In genomic region chr16:15194926-15195711, GRCm38 (mm10) we compare ENCODE assay signal across 9 mouse cellular contexts.
A peak's percentile ranks its signal among the peaks of the same experiment; 100 is the strongest.
DNase-seq lines count a peak whose midpoint lies in the region; ATAC-seq and TF ChIP-seq lines count a peak whose summit lies in the region.
"Had no signal": no experiment of that assay in that cellular context is flagged by ENCODE, and none has a peak within 500 bp of the region (broad histone marks: within the 10 kb centered on the region; RNA-seq: fewer than 3 reads in every experiment).

No protein-coding gene starts in this region.

- H3K4me2 ChIP-seq in forebrain, postnatal 0 days (ENCODE audit: low read depth): no peak overlapping the region
- H3K4me2 ChIP-seq in heart, embryonic 12.5 days: no peak overlapping the region
- no peak overlapping the region for H3K4me2 ChIP-seq in stomach, postnatal 0 days (replicated peaks; ENCODE audit: low read depth)
- H3K4me2 ChIP-seq: neural tube, embryonic 13.5 days had no signal

- 70% methylated on average over 6 of the region's 6 CpGs for WGBS in forebrain, embryonic 10.5 days
- WGBS in forebrain, postnatal 0 days: 66% methylated on average over 6 of the region's 6 CpGs
- WGBS in heart, embryonic 12.5 days: 50% methylated on average over 6 of the region's 6 CpGs
- WGBS in stomach, postnatal 0 days: 27% methylated on average over 6 of the region's 6 CpGs

- 0 out of 2 replicates have a peak, but pooled peaks cover 4% of the 10 kb centered on the region for H3K4me1 ChIP-seq in forebrain, embryonic 10.5 days
- H3K4me1 ChIP-seq in forebrain, postnatal 0 days (ENCODE audit: insufficient read depth): no peaks in the 10 kb centered on the region
- H3K4me1 ChIP-seq in brown adipose tissue, adult 24 weeks (ENCODE audit: control insufficient read depth, insufficient read depth, insufficient read length, low read length): peaks cover 6% of the 10 kb centered on the region; the same call in 1 of the 2 replicates
- H3K4me1 ChIP-seq in heart, embryonic 12.5 days (replicated peaks): peaks cover 23% of the 10 kb centered on the region
- no peaks in the 10 kb centered on the region; the same call in 1 of the 2 replicates for H3K4me1 ChIP-seq in stomach, postnatal 0 days (replicated peaks; ENCODE audit: control insufficient read depth, insufficient read depth)

- H3K27ac ChIP-seq in forebrain, embryonic 10.5 days: peak overlapping the region; percentile 44; the same call in 1 of the 2 replicates
- H3K27ac ChIP-seq in forebrain, postnatal 0 days (ENCODE audit: low read depth, low read length): no peak overlapping the region
- peak overlapping the region; percentile 96 for H3K27ac ChIP-seq in brown adipose tissue, adult 24 weeks (replicated peaks; ENCODE audit: low read depth, low read length)
- peak overlapping the region; percentile 42; the same call in 1 of the 2 replicates for H3K27ac ChIP-seq in heart, embryonic 12.5 days (ENCODE audit: poor library complexity, severe bottlenecking)
- H3K27ac ChIP-seq in stomach, postnatal 0 days (replicated peaks): 0 out of 2 replicates have a peak overlapping the region, but pooled peaks have one; percentile 13
- H3K27ac ChIP-seq: neural tube, embryonic 13.5 days had no signal

- H3K9ac ChIP-seq in forebrain, postnatal 0 days: no peak overlapping the region
- H3K9ac ChIP-seq in heart, embryonic 12.5 days: no peak overlapping the region
- H3K9ac ChIP-seq in stomach, postnatal 0 days (ENCODE audit: low read length): no peak overlapping the region
- H3K9ac ChIP-seq: neural tube, embryonic 13.5 days had no signal

- H3K9me3 ChIP-seq in forebrain, embryonic 10.5 days: no peaks in the 10 kb centered on the region
- no peaks in the 10 kb centered on the region for H3K9me3 ChIP-seq in forebrain, postnatal 0 days (ENCODE audit: low read length)
- H3K9me3 ChIP-seq in heart, embryonic 12.5 days (replicated peaks): no peaks in the 10 kb centered on the region
- no peaks in the 10 kb centered on the region for H3K9me3 ChIP-seq in stomach, postnatal 0 days (ENCODE audit: control insufficient read depth, low read length)
- H3K9me3 ChIP-seq: neural tube, embryonic 13.5 days had no signal

- peak; percentile 41 for DNase-seq in forebrain, embryonic 10.5 days (ENCODE audit: extremely low spot score, low spot score)
- DNase-seq in forebrain, postnatal 0 days: no peak
- DNase-seq in kidney, postnatal 4 days: peak; percentile 66 to 77
- DNase-seq in stomach, postnatal 0 days (ENCODE audit: low spot score): no peak
- DNase-seq in cerebellum, postnatal 36 days: no peak
- no peak for DNase-seq in cerebellum, adult 8-10 months

- no peak for ATAC-seq in forebrain, postnatal 0 days
- peak; percentile 42; the same call in 1 of the 2 replicates for ATAC-seq in heart, embryonic 12.5 days (ENCODE audit: insufficient number of reproducible peaks, low FRiP score)
- ATAC-seq in stomach, postnatal 0 days (ENCODE audit: low FRiP score, low TSS enrichment): no peak

- no peaks in the 10 kb centered on the region for H3K36me3 ChIP-seq in forebrain, embryonic 10.5 days (replicated peaks)
- no peaks in the 10 kb centered on the region for H3K36me3 ChIP-seq in forebrain, postnatal 0 days (ENCODE audit: insufficient read depth)
- H3K36me3 ChIP-seq in heart, embryonic 12.5 days: no peaks in the 10 kb centered on the region
- no peaks in the 10 kb centered on the region for H3K36me3 ChIP-seq in stomach, postnatal 0 days (ENCODE audit: control insufficient read depth, insufficient read depth, low read length)
- H3K36me3 ChIP-seq: neural tube, embryonic 13.5 days had no signal

- TF ChIP-seq CTCF in forebrain, postnatal 0 days (IDR thresholded peaks at IDR 0.05; ENCODE audit: low read depth): no peak
- TF ChIP-seq CTCF in stomach, postnatal 0 days (IDR thresholded peaks at IDR 0.05; ENCODE audit: low read depth): peak; percentile 21

- no peak overlapping the region for H3K4me3 ChIP-seq in forebrain, embryonic 10.5 days
- H3K4me3 ChIP-seq in forebrain, postnatal 0 days (ENCODE audit: low read depth, low read length): no peak overlapping the region
- H3K4me3 ChIP-seq in brown adipose tissue, adult 24 weeks (ENCODE audit: insufficient read depth, low read depth, low read length): no peak overlapping the region
- H3K4me3 ChIP-seq in heart, embryonic 12.5 days: no peak overlapping the region
- no peak overlapping the region for H3K4me3 ChIP-seq in stomach, postnatal 0 days (ENCODE audit: low read depth, low read length)
- H3K4me3 ChIP-seq: neural tube, embryonic 13.5 days had no signal

- H3K27me3 ChIP-seq in forebrain, embryonic 10.5 days (ENCODE audit: poor library complexity, severe bottlenecking): no peaks in the 10 kb centered on the region
- no peaks in the 10 kb centered on the region for H3K27me3 ChIP-seq in forebrain, postnatal 0 days (ENCODE audit: insufficient read depth, low read length)
- no peaks in the 10 kb centered on the region for H3K27me3 ChIP-seq in heart, embryonic 12.5 days (replicated peaks)
- H3K27me3 ChIP-seq in stomach, postnatal 0 days (ENCODE audit: control insufficient read depth, insufficient read depth, low read length): no peaks in the 10 kb centered on the region
- H3K27me3 ChIP-seq: neural tube, embryonic 13.5 days had no signal

- TF ChIP-seq EP300 in stomach, postnatal 0 days (optimal IDR thresholded peaks at IDR 0.05): no peak

Comparison
In these comparisons a context has a peak if more than half of its experiments do, and no peak if none do; other contexts are left out.
1. DNase-seq: peak in forebrain, embryonic 10.5 days (single experiment) and kidney, postnatal 4 days (2 of 2); none in forebrain, postnatal 0 days (single experiment), stomach, postnatal 0 days (single experiment), cerebellum, postnatal 36 days (0 of 2) and cerebellum, adult 8-10 months (single experiment).